Mouse (Mus musculus) hindbrain, embryonic 16.5 days (tissue): ENCODE data around the gene Psip1. TPM values are rescaled to one million over a fixed set of nuclear protein-coding genes. Genes with fewer than 3 reads are reported as not detected.
"Not testable (repeated sequence)": the region's sequence is repeated elsewhere in the genome, so short reads cannot be mapped to it uniquely, and the experiment has no call there.

Experiments
- ATAC-seq: fragments of 200-750 bp; cut with Nextera tagmentation; 2 replicates; pipeline ENCODE4 v1.8.0; 2017; ENCODE audit warnings: moderate TSS enrichment, moderate library complexity
- H3K27ac ChIP-seq: fragments of 300-500 bp; sonication (generic); 2 replicates; pipeline ENCODE4 v1.5.1; 2014; ENCODE audit warnings: low read depth, mild to moderate bottlenecking, control low read depth, low read length, moderate library complexity
- H3K27me3 ChIP-seq: fragments of 300-500 bp; sonication (generic); replicated peaks from 2 replicates; pipeline ENCODE4 v1.6.1; 2014; ENCODE audit warnings: low read length; ENCODE audit not compliant: control insufficient read depth, insufficient read depth
- H3K36me3 ChIP-seq: fragments of 300-500 bp; sonication (generic); 2 replicates; pipeline ENCODE4 v1.6.1; 2014; ENCODE audit warnings: mild to moderate bottlenecking, low read length, moderate library complexity, mixed read lengths; ENCODE audit not compliant: control insufficient read depth, insufficient read depth
- H3K4me1 ChIP-seq: fragments of 300-500 bp; sonication (generic); 2 replicates; pipeline ENCODE4 v1.6.1; 2014; ENCODE audit warnings: low read depth, low read length; ENCODE audit not compliant: control insufficient read depth, insufficient read depth
- H3K4me2 ChIP-seq: fragments of 300-500 bp; sonication (generic); 2 replicates; pipeline ENCODE4 v1.6.1; 2014; ENCODE audit warnings: mild to moderate bottlenecking, low read length, control low read depth, moderate library complexity
- H3K4me3 ChIP-seq: fragments of 300-500 bp; sonication (generic); 2 replicates; pipeline ENCODE4 v1.5.1; 2014; ENCODE audit warnings: mild to moderate bottlenecking, low read length, control low read depth, moderate library complexity
- H3K9ac ChIP-seq: fragments of 300-500 bp; sonication (generic); 2 replicates; pipeline ENCODE4 v1.6.1; 2014; ENCODE audit warnings: low read depth, mild to moderate bottlenecking, control low read depth, low read length, moderate library complexity
- H3K9me3 ChIP-seq: fragments of 300-500 bp; sonication (generic); 2 replicates; pipeline ENCODE4 v1.6.1; 2014; ENCODE audit warnings: mild to moderate bottlenecking, low read length, moderate library complexity; ENCODE audit not compliant: control insufficient read depth
- WGBS: fragments of 180-500 bp; shearing (Covaris S2); extraction: QIAGEN DNeasy Blood & Tissue Kit; methylation state at CpG from one replicate; pipeline ENCODE4 v1.1.7; 2014; 5-methylcytosine and 5-hydroxymethylcytosine counted together
- polyA plus RNA-seq: library from polyadenylated mRNA; unstranded; fragments of >200 nt; fragmentation: Nextera tagmentation; extraction: Ambion mirVana; gene quantifications from 2 replicates; pipeline ENCODE4 v1.2.1, GENCODE M21; 2015

The Psip1 gene
- 227 and 245 TPM in 2 replicates for polyA plus RNA-seq

DNA sequence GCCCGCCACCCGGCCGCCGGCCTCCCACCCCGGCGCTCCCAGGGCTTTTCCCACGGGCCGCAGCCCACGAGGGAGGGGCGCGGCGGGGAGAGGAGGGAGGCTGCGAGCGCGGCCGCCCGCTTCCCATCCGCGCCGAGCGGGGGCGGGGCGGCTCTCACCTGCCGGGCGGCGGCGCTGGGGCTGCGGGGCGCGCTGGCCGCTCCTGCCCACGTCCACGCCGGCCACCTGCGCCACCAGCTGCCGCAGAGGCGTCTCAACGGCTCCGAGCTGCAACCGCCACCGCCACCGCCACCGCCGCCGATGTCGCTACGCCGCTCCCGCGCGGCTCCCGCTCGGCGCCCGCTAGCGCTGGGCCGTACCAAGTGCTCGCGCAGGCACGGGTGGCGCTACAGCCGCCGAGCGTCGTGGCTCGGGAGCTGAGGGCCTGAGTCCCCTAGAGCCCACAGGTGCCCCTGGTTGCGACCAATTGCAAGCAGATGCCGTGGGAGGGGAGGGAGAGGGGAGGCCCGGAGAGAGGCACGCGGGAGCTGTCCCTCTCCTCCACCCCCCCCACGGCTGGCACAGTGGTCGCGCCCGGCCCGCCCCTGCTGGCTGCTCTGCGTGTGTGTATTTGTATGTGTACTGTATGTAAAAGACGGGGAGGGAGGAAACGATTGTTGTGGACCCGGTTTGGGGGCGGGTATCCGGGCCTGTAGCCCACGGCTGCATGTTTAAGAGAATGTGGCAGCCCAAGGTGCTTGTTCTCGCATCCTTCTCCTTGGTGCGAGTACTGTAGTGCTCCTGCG lies at the start of gene Psip1:
Psip1 (minus strand) TSS at position 343 of the 785 bp plus-strand sequence.
- under 1% methylated on average over 56 of the region's 86 CpGs for WGBS

DNA sequence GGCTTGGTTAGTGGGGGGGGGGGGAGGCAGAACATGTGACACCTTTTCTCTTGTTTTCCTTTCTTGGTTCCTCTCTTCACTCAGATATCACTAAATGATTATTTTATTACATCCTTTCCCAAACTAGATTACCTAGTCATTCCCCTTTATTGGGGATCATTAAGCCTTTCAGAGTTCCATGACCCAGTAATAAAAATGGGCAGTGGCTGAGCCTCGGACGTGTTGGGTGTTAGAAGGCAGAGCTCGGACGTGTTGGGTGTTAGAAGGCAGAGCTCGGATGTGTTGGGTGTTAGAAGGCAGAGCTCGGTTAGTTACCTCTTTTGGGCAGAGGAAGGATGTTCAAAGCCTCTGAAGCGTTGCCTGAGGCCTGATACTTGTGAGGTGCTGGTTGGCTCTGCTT lies 47.8 kb upstream of the Psip1 start:
- H3K9me3 ChIP-seq = no peaks in the 10 kb centered on the region
- WGBS = 84% methylated on average over 7 of the region's 7 CpGs
- H3K27ac ChIP-seq = no peak overlapping the region
- no peaks in the 10 kb centered on the region for H3K27me3 ChIP-seq
- H3K4me1 ChIP-seq = no peaks in the 10 kb centered on the region
- H3K36me3 ChIP-seq = no peaks in the 10 kb centered on the region
- no peak for ATAC-seq
- H3K9ac ChIP-seq = no peak overlapping the region
- H3K4me2 ChIP-seq = no peak overlapping the region
- no peak overlapping the region for H3K4me3 ChIP-seq

More for the DNA sequence above, at the start of gene Psip1:
- H3K27ac ChIP-seq = peak within 1 kb of the TSS; percentile 100
- H3K36me3 ChIP-seq = no peaks in the 10 kb centered on the region; the same call in 1 of the 2 replicates
- H3K4me3 ChIP-seq = peak within 1 kb of the TSS; percentile 91
- peak within 1 kb of the TSS; percentile 98 for H3K9ac ChIP-seq
- no peaks in the 10 kb centered on the region for H3K27me3 ChIP-seq
- peak; percentile 94 for ATAC-seq
- no peaks in the 10 kb centered on the region for H3K9me3 ChIP-seq
- peak within 1 kb of the TSS; percentile 62 for H3K4me2 ChIP-seq
- peaks cover 15% of the 10 kb centered on the region for H3K4me1 ChIP-seq

DNA sequence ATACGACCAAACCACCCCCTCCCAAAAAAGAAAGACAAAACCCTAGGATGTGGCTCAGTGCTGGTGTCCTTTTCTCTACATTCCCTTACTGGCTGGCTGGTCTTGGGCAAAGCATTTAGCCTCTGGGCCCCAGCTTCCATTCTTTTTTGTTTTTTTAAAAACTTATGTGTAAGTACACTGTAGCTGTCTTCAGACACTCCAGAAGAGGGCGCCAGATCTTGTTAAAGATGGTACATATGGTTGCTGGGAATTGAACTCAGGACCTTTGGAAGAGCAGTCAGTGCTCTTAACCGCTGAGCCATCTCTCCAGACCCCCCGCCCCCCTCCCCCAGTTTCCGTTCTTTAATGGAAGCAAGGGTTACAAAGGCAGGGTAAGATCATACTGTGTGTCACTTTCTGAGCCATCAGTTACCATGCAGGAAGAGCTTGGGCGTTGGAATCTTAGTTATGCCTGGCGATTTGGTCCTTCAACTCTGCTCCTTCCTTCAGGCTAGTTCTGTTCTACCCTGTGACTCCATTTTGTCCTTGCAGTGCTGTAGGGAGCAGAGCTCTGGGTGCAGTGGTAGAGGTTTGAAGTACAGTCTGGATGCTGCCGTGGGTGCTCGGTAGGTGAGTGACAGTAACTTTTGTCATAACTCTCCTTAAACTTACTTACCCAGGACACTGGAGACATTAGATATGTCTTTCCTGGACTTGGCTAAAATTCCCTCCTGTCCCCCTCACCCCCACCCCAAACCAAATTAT lies 47.1 kb upstream of the Psip1 start:
- no peak overlapping the region for H3K4me2 ChIP-seq
- WGBS = 80% methylated on average over 9 of the region's 9 CpGs
- no peaks in the 10 kb centered on the region for H3K9me3 ChIP-seq
- H3K27me3 ChIP-seq = no peaks in the 10 kb centered on the region
- H3K9ac ChIP-seq = no peak overlapping the region
- no peaks in the 10 kb centered on the region for H3K36me3 ChIP-seq
- no peak overlapping the region for H3K4me3 ChIP-seq
- no peak overlapping the region for H3K27ac ChIP-seq
- no peaks in the 10 kb centered on the region for H3K4me1 ChIP-seq
- ATAC-seq = no peak

DNA sequence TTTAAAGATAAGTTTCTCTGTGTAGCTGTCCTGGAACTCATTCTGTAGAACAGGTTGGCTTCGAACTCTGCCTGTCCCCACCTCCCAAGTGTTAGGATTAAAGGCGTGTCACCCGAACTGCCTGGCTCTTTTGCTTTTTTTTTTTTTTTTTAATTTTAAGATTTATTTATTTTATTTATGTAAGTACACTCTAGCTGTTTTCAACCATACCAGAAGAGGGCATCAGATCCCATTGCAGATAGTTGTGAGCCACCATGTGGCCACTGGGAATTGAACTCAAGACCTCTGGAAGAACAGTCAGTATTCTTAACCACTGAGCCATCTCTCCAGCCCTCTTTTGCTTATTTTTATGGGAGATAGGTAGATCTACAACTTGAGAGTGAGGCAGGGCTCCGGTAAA lies 43.8 kb upstream of the Psip1 start:
- WGBS = 93% methylated on average over 4 of the region's 4 CpGs
- H3K4me3 ChIP-seq, H3K27ac ChIP-seq, H3K9ac ChIP-seq, H3K36me3 ChIP-seq, H3K4me1 ChIP-seq, H3K27me3 ChIP-seq, H3K9me3 ChIP-seq, H3K4me2 ChIP-seq, ATAC-seq: not testable (repeated sequence)

DNA sequence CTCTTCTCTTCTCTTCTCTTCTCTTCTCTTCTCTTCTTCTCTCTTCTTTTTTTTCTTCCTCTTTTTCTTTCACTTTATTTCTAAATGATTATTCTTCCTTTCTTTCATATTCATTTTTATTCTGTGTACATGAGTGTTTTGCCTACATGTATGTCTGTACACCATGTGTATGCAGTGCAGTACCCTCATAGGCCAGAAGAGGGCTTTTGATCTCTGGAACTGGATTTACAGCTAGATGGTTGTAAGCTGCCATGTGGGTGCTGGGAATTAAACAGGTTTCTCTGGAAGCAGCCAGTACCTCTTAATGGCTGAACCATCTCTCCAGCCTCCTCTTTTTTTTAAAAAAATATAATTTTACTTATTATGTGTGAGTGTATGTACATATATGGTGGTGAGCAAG lies 41.7 kb upstream of the Psip1 start:
- H3K4me3 ChIP-seq = no peak overlapping the region
- no peak overlapping the region for H3K4me2 ChIP-seq
- no peak overlapping the region for H3K27ac ChIP-seq
- no peaks in the 10 kb centered on the region for H3K27me3 ChIP-seq
- no peaks in the 10 kb centered on the region for H3K9me3 ChIP-seq
- peaks cover 12% of the 10 kb centered on the region for H3K4me1 ChIP-seq
- H3K9ac ChIP-seq = no peak overlapping the region
- H3K36me3 ChIP-seq = no peaks in the 10 kb centered on the region
- ATAC-seq = no peak

DNA sequence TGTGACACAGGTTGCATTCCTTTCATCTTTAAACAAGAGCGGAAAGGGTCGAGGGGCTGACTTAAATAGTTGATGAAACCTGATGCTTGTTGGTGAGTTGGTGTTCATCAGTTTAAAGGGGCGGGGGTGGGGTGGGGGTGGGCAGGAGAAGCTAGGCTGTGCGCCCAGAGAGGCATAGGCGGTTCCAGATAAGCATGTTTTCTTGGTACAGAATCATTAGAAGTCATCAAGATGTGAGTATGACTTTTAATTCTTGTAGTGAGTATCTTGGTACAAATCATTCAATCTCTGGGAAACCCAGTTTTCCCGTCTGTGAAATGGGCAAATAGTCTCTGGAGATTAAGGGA lies 40.7 kb upstream of the Psip1 start:
- H3K27me3 ChIP-seq = no peaks in the 10 kb centered on the region
- WGBS = 69% methylated on average over 6 of the region's 6 CpGs
- H3K9me3 ChIP-seq = no peaks in the 10 kb centered on the region
- no peak overlapping the region for H3K4me2 ChIP-seq
- H3K4me1 ChIP-seq = peaks cover 12% of the 10 kb centered on the region
- no peak for ATAC-seq
- no peak overlapping the region for H3K4me3 ChIP-seq
- H3K9ac ChIP-seq = no peak overlapping the region
- no peaks in the 10 kb centered on the region for H3K36me3 ChIP-seq
- no peak overlapping the region for H3K27ac ChIP-seq

DNA sequence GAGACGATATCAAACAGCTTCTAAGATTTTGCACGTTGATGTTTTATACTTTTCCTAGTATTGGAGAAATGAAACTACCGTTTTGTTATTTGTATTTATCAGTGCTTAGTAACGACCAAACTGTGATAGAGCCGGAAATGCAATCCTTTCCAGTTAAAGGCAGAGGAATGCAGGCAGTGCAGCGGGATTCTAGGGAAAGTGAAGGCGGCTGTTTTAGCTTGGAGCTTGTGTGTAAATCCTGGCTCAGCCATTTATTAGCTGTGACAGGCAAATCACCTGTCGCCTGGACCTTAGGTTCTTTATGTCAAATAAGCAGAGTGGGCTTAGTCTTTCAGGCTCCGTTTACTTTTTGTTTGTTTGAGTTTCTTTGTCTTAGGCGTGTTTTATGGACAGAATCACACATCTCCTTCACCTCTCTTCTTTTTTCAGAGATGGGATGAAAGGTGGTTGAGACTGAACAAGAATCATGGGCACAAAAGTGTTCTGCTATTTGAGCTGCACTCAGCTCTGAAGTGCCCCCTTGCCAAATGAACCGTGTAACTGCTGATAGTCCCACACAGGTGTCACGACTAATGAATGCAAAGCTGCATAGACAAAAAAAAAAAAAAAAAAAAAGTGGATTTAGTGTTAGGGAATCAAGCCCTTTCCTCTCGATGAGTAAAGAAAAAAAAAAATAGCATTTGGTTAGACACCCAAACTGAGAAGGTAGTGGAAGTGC lies 40.2 kb upstream of the Psip1 start:
- no peak for ATAC-seq
- 8% methylated on average over 13 of the region's 13 CpGs for WGBS
- H3K4me3 ChIP-seq = peak overlapping the region; percentile 84
- H3K4me2 ChIP-seq = peak overlapping the region; percentile 93
- no peaks in the 10 kb centered on the region for H3K9me3 ChIP-seq
- H3K4me1 ChIP-seq = peaks cover 12% of the 10 kb centered on the region
- no peaks in the 10 kb centered on the region for H3K27me3 ChIP-seq
- no peak overlapping the region for H3K27ac ChIP-seq
- peak overlapping the region; percentile 79 for H3K9ac ChIP-seq
- no peaks in the 10 kb centered on the region for H3K36me3 ChIP-seq

DNA sequence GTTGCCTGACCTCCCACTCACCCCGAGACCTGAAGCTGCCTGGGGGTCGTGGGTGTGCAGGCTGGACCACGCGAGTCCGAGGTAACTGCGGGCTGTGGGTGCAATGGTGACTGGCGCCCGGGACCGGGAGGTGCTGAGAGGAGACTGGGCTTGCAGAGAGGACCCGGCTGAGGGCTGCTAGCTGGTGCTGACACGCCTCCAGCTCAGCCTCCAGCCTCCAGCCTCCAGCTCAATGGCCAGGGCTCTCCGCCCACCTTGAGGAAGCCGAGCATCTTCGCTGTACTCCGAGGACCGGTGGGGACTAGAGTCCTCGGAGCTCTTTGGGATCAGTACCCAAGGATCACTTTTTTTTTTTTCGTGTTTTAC lies 39.4 kb upstream of the Psip1 start:
- Histone ChIP-seq H3K9me3 (no peaks in the 10 kb centered on the region), H3K27me3 (no peaks in the 10 kb centered on the region), H3K4me2 (peak overlapping the region; percentile 93), H3K9ac (peak overlapping the region; percentile 79), H3K4me3 (peak overlapping the region; percentile 84), H3K4me1 (peaks cover 12% of the 10 kb centered on the region), H3K27ac (peak overlapping the region; percentile 100), H3K36me3 (no peaks in the 10 kb centered on the region)
- 0% methylated on average over 17 of the region's 18 CpGs for WGBS
- peak; percentile 77 for ATAC-seq
